Mouse (Mus musculus): ENCODE data around the gene Rbm4b.
A peak's percentile ranks its signal among the peaks of the same experiment; 100 is the strongest.
"Not testable (repeated sequence)": the region's sequence is repeated elsewhere in the genome, so short reads cannot be mapped to it uniquely, and the experiment has no call there.

Rbm4b gene

DNA sequence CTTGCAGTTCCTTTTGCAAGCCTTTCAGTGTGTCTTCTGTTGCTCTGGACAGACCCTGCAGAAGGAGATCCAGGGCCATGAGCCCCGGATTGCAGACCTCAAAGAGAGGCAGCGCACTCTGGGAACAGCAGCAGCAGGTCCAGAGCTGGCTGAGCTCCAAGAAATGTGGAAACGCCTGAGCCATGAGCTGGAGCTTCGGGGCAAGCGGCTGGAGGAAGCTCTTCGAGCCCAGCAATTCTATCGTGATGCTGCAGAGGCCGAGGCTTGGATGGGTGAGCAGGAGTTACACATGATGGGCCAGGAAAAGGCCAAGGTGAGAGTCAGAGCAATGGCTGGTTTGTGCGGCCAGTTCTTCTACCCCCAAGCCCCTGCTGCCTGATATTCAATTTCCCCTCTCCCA lies 11.2 kb upstream of the Rbm4b start:
- no peak for DNase-seq (ENCODE audit: low read depth)

- no peak for DNase-seq (ENCODE audit: low read depth)
Measured at GRCm38 (mm10) chr19:4745681-4746080, 10.6 kb upstream of the Rbm4b start.

GRCm38 (mm10) chr19:4746611-4747010 lies 9.7 kb upstream of the Rbm4b start:
- DNase-seq (ENCODE audit: low read depth): no peak

DNA sequence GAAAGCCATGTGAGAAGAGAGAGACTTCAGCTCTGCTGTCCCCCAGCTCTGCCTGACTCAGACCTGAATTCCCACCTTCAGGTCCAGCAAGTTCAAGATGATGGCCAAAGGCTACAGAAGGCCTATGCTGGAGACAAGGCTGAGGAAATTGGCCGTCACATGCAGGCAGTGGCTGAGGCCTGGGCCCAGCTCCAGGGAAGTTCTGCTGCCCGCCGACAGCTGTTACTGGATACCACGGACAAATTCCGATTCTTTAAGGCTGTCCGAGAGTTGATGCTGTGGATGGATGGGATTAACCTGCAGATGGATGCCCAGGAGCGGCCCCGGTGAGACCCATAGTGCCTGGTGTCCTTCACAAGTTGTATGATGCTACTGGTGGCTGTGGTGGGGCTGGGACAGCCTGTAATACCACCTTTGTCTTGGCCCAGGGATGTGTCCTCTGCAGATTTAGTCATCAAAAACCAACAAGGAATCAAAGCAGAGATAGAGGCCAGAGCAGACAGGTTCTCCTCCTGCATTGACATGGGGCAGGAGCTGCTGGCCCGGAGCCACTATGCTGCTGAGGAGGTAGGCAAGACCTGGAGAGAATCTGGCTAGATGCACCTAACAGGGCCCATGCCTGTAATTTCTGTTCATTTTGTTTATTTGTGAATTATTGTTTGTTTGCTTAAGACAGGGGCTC lies 8.5 kb upstream of the Rbm4b start:
- no peak for DNase-seq (ENCODE audit: low read depth)

DNA sequence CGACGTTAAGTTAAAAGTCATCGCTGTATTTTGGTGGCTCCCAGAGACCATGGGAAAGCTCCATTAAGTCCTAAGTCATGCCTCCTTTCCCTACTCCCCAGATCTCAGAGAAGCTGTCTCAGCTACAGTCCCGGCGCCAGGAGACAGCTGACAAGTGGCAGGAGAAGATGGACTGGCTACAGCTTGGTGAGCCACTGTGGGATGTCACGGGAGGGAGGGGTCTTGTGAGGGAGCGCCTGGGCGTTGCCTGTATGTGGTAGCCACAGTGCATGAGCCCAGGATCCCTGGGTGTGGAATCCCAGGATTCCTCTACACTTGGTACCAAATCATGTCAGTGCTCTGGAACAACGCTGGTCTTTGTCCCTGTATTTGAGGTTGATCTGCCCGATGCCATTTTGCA lies 7.8 kb upstream of the Rbm4b start:
- no peak for DNase-seq (ENCODE audit: low read depth)

GRCm38 (mm10) chr19:4749975-4750374 lies 6.3 kb upstream of the Rbm4b start:
- DNase-seq (ENCODE audit: low read depth): no peak

- DNase-seq (ENCODE audit: low read depth): peak; percentile 76
Measured at GRCm38 (mm10) chr19:4755565-4756192, 618 bp upstream of the Rbm4b start.

DNA sequence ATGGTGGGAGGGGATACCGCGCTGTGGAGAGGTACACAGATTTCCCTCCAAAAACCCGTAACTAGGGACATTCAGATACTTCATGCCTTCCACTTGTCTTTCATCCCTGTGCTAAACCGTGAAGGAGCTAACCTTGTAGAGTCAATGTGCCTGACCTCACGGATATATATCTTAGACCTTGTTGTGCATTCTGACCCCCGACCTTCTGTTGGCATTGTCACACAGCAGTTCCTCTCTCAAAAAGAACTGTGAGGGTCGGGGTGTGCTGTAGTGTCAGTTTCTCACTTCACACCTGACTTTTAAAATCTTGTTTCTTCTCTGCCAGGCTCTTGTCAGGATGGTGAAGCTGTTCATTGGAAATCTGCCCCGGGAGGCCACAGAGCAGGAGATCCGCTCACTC lies 624 bp downstream of the Rbm4b start:
- no peak for DNase-seq (ENCODE audit: low read depth)

DNA sequence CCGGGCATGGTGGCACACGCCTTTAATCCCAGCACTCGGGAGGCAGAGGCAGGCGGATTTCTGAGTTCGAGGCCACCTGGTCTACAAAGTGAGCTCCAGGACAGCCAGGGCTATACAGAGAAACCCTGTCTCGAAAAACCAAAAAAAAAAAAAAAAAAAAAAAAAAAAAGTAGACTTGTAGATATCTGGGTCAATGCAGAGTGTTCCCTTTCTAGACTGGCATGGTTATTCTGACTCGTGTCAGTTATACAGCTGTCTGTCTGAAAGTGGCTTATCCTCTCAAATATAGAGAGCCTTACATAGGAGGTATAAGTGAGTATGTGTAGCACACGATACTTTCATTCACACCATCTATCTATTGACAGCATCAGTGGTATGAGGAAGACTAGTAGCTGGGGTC lies 4.2 kb downstream of the Rbm4b start:
- not testable (repeated sequence) for DNase-seq (ENCODE audit: low read depth)

DNA sequence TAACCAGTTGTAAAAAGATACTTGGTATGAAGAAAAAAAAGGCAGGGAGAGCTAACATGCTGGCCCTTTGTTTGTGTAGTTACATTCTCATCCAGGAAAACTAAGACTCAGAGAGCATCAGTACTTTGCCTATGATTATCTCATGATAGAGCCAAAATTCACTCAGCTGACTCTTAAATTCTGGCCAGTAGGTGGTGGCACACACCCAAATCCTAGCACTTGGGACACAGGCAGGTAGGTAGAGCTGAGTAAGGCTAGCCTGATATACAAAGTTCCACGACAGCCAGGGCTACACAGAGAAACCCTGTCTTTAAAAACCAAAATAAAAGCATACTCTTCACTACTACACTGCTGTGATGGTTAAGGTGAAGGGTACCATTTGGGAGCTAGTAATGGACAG lies 6.6 kb downstream of the Rbm4b start:
- DNase-seq (ENCODE audit: low read depth): no peak

DNA sequence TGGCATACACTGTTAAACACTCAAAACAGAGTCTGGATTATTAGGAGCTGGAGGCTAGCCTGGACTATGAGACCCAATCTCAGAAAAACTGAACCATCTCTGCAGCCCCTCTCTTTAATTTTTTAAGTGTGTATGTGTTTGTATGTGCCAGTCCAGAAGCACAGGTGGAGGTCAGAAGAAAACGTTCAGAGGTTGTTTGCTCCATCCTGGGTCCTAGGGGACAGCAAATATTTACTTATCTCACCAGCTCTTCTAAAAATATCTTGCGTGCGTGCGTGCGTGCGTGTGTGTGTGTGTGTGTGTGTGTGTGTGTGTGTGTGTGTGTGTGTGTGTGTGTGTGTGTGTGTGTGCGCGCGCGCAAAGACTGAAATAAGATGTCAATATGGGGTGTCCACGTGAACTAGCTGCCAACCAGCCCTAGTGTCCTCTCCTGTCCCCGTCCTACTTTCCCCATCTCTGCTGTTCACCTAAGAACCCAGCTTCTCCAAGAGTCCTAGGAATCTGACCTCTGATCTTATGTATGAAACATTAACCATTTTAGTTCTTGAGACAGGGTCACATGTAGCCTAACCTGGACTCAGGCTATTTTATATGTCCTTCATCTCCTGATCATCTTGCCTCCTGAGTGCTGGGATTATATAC lies 11.3 kb downstream of the Rbm4b start:
- no peak for DNase-seq (ENCODE audit: low read depth)

- DNase-seq (ENCODE audit: low read depth): no peak
Measured at GRCm38 (mm10) chr19:4772785-4773184, 16.5 kb downstream of the Rbm4b start.

- DNase-seq (ENCODE audit: low read depth): no peak
Measured at GRCm38 (mm10) chr19:4782891-4783290, 26.6 kb downstream of the Rbm4b start.

GRCm38 (mm10) chr19:4785206-4785605 lies 28.9 kb downstream of the Rbm4b start:
- no peak for DNase-seq (ENCODE audit: low read depth)

- DNase-seq (ENCODE audit: low read depth): no peak
Measured at GRCm38 (mm10) chr19:4786313-4786712, 30.0 kb downstream of the Rbm4b start.

GRCm38 (mm10) chr19:4793281-4793830 lies 37.1 kb downstream of the Rbm4b start:
- no peak for DNase-seq (ENCODE audit: low read depth)

GRCm38 (mm10) chr19:4793831-4794422 lies 37.6 kb downstream of the Rbm4b start, which contains the start of gene Rbm4:
Gene Rbm4, minus strand, starts transcription at chr19:4793901.
- DNase-seq (ENCODE audit: low read depth): peak; percentile 99

DNA sequence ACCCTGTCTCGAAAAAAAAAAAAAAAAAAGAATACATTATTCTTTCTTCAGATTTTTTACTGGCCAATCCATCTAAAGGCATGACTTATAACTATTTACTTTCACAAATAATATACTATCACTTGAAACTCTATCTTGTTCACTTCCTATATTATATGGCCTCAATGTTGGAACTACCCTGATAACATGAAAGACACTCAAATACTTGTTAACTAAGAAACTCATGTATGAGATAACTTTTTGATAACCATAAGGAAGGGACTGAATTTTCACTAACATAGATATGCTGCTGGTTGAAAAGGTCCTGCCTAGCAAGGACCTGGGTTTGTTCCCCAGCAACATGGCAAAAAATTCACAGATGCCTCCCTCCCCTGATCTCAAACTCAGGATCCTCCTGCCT lies 39.6 kb downstream of the Rbm4b start:
- DNase-seq (ENCODE audit: low read depth): no peak

- no peak for DNase-seq (ENCODE audit: low read depth)
Measured at GRCm38 (mm10) chr19:4797846-4798245, 41.5 kb downstream of the Rbm4b start.

DNA sequence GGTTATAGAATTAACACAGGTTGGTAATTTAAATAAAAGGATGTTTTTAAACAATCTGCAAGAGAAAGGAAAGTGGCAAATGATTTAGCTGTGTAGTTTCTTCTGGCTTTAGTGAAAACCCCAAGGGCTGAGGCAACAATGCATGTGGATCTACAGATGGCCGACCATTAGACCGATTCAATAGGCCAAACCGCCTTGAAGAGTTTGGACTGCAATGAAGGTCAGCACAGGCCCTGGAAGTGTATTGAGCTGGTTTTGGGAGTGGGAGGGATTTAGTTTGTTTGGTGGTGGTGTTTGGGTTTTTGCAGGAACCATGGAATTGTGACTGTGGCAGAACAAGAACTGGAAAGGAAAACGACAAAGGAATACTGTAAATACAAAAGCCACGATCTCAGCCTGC lies 42.8 kb downstream of the Rbm4b start:
- no peak for DNase-seq (ENCODE audit: low read depth)

DNA sequence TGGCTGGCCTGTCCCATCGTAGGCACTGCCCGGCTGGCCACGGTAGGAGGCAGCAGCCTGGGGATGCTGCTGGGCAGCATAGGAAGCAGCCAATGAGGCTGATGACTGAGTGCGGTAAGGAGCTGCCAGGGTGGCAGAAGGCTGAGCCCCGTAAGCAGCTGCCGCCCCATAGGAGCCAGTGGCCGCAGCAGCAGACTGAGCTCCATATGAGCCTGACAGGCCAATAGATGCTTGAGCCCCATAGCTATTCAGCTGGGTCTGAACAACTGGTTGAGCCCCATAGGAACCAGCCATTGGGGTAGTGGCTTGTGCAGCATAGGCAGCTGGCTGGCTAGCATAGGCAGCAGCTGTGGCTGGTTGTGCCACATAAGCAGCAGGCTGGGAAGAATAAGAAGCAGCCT lies 46.4 kb downstream of the Rbm4b start:
- DNase-seq (ENCODE audit: low read depth): no peak

DNA sequence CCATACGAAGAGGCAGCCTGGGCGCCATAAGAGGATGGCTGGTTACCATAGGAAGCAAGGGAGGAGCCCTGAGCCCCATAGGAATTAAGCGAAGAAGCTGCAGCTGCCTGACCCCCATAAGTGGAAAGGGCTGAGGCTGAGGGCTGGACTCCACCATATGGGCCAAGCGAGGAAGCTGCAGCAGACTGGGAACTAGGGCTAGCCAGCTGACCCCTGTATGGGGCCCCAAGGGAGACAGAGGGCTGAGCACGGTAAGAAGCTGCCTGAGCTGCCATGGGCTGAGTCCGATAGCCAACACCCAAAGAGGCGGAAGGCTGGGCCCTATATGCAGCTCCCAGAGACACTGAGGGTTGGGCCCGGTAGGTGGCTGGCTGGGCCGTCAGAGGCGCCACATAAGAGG lies 47.0 kb downstream of the Rbm4b start:
- no peak for DNase-seq (ENCODE audit: low read depth)

GRCm38 (mm10) chr19:4810309-4810708 lies 54.0 kb downstream of the Rbm4b start:
- DNase-seq (ENCODE audit: low read depth): no peak
